Mouse (Mus musculus) lung, postnatal 36 days (tissue): ENCODE results near the gene Qprt.

ENCODE experiments used
- DNase-seq: peaks from one replicate; pipeline ENCODE4 v3.0.0; 2022; ENCODE audit warnings: mixed read lengths

Gene Qprt

GRCm38 (mm10) chr7:127129638-127130037 lies 7.6 kb upstream of the Qprt start:
- DNase-seq, result peak; percentile 45

- no peak for DNase-seq
Observed at GRCm38 (mm10) chr7:127121061-127121910, 740 bp downstream of the Qprt start.

GRCm38 (mm10) chr7:127118671-127119445 lies 3.2 kb downstream of the Qprt start:
- peak; percentile 56 for DNase-seq

- DNase-seq, result peak; percentile 42
Observed at GRCm38 (mm10) chr7:127117948-127118347, 4.1 kb downstream of the Qprt start.

- no peak for DNase-seq
Observed at GRCm38 (mm10) chr7:127116331-127116935, 5.6 kb downstream of the Qprt start.

- no peak for DNase-seq
Observed at GRCm38 (mm10) chr7:127114920-127115319, 7.1 kb downstream of the Qprt start.

- DNase-seq, result no peak
Observed at GRCm38 (mm10) chr7:127113614-127114259, 8.3 kb downstream of the Qprt start.

GRCm38 (mm10) chr7:127112921-127113597 lies 9.0 kb downstream of the Qprt start:
- DNase-seq, result no peak

GRCm38 (mm10) chr7:127112251-127112841 lies 9.7 kb downstream of the Qprt start:
- no peak for DNase-seq

GRCm38 (mm10) chr7:127111461-127111860 lies 10.6 kb downstream of the Qprt start:
- peak; percentile 69 for DNase-seq

- peak; percentile 82 for DNase-seq
Observed at GRCm38 (mm10) chr7:127110239-127111007, 11.6 kb downstream of the Qprt start.

GRCm38 (mm10) chr7:127105551-127105950 lies 16.5 kb downstream of the Qprt start:
- no peak for DNase-seq

- peak; percentile 91 for DNase-seq
Observed at GRCm38 (mm10) chr7:127104560-127105332, 17.3 kb downstream of the Qprt start.

GRCm38 (mm10) chr7:127103960-127104359 lies 18.1 kb downstream of the Qprt start:
- peak; percentile 22 for DNase-seq

- no peak for DNase-seq
Observed at GRCm38 (mm10) chr7:127102148-127102547, 19.9 kb downstream of the Qprt start.

GRCm38 (mm10) chr7:127101451-127102016 lies 20.5 kb downstream of the Qprt start:
- no peak for DNase-seq

GRCm38 (mm10) chr7:127099528-127099927 lies 22.5 kb downstream of the Qprt start:
- DNase-seq, result no peak

GRCm38 (mm10) chr7:127098950-127099349 lies 23.1 kb downstream of the Qprt start:
- DNase-seq, result no peak

- DNase-seq, result no peak
Observed at GRCm38 (mm10) chr7:127098521-127098920, 23.5 kb downstream of the Qprt start.

GRCm38 (mm10) chr7:127096456-127096855 lies 25.6 kb downstream of the Qprt start:
- DNase-seq, result no peak
